Mouse (Mus musculus): ENCODE results near the gene Prkar1a. TPM values are rescaled to one million over a fixed set of nuclear protein-coding genes. Genes with fewer than 3 reads are reported as not detected.

Gene Prkar1a
- 215 and 254 TPM in 2 replicates for polyA plus RNA-seq (2011; ENCODE audit: insufficient read length, low read depth, missing spikeins)

GRCm38 (mm10) chr11:109649206-109649605 is at the start of gene Prkar1a:
Gene Prkar1a (plus strand): TSS chr11:109649405.
- Histone ChIP-seq H3K4me3 (ENCODE audit: insufficient read depth, low read length) (peak within 1 kb of the TSS; percentile 92), H3K27ac (ENCODE audit: insufficient read depth, low read length) (peak within 1 kb of the TSS; percentile 57), H3K4me1 (ENCODE audit: control insufficient read depth, insufficient read depth, low read length) (peaks cover 13% of the 10 kb centered on the region)
- TF ChIP-seq POLR2A (IDR thresholded peaks at IDR 0.05; ENCODE audit: low read depth, low read length) (peak; percentile 33), CTCF (IDR thresholded peaks at IDR 0.05; ENCODE audit: borderline replicate concordance, insufficient read depth, low read length) (no peak)

GRCm38 (mm10) chr11:109607600-109607999 is 41.6 kb upstream of the Prkar1a start:
- H3K27ac ChIP-seq (ENCODE audit: insufficient read depth, low read length), result no peak overlapping the region
- no peak overlapping the region for H3K4me3 ChIP-seq (ENCODE audit: insufficient read depth, low read length)
- TF ChIP-seq CTCF (IDR thresholded peaks at IDR 0.05; ENCODE audit: borderline replicate concordance, insufficient read depth, low read length) (no peak), POLR2A (IDR thresholded peaks at IDR 0.05; ENCODE audit: low read depth, low read length) (no peak)
- H3K4me1 ChIP-seq (ENCODE audit: control insufficient read depth, insufficient read depth, low read length), result no peaks in the 10 kb centered on the region

DNA sequence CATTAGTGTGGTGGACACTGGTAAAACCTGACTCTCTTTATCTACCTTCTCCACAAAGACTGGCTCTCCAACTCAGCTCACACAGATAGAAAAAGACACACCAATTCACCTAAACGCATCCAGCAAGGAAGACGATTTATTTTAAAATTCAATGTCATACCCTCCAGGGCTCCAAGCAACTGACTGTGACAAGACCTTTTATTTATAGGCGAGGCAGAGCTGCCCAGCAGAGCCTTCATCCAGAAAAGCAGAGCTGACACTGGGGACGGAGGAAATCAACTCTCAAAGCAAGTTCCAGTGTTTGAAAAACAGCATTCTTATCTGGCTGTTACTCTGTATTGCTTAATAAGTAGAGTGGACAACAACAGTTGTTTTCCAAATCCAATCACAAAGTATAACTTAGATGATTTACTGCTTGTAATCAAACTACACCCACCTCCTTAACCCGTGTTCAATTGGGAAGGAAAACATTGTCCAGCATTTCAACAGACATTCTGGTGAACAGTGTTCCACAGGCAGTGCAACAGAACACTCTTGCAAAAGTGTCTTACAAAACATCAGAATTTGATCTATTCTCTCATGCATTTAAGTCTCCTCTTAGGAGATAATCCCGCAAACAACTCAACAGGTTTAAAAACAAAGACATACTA is 40.1 kb upstream of the Prkar1a start:
- Histone ChIP-seq H3K4me1 (ENCODE audit: control insufficient read depth, insufficient read depth, low read length) (no peaks in the 10 kb centered on the region), H3K4me3 (ENCODE audit: insufficient read depth, low read length) (no peak overlapping the region), H3K27ac (ENCODE audit: insufficient read depth, low read length) (no peak overlapping the region)
- TF ChIP-seq CTCF (IDR thresholded peaks at IDR 0.05; ENCODE audit: borderline replicate concordance, insufficient read depth, low read length), result no peak
- no peak for TF ChIP-seq POLR2A (IDR thresholded peaks at IDR 0.05; ENCODE audit: low read depth, low read length)

- H3K27ac ChIP-seq (ENCODE audit: insufficient read depth, low read length), result peak overlapping the region; percentile 63
- TF ChIP-seq CTCF (IDR thresholded peaks at IDR 0.05; ENCODE audit: borderline replicate concordance, insufficient read depth, low read length), result no peak
- 0 out of 2 replicates have a peak, but pooled peaks have one; percentile 19 for TF ChIP-seq POLR2A (IDR thresholded peaks at IDR 0.05; ENCODE audit: low read depth, low read length)
- H3K4me1 ChIP-seq (ENCODE audit: control insufficient read depth, insufficient read depth, low read length), result no peaks in the 10 kb centered on the region
- H3K4me3 ChIP-seq (ENCODE audit: insufficient read depth, low read length), result peak overlapping the region; percentile 63
These were observed 39.0 kb upstream of the Prkar1a start for GRCm38 (mm10) chr11:109610046-109610794.

DNA sequence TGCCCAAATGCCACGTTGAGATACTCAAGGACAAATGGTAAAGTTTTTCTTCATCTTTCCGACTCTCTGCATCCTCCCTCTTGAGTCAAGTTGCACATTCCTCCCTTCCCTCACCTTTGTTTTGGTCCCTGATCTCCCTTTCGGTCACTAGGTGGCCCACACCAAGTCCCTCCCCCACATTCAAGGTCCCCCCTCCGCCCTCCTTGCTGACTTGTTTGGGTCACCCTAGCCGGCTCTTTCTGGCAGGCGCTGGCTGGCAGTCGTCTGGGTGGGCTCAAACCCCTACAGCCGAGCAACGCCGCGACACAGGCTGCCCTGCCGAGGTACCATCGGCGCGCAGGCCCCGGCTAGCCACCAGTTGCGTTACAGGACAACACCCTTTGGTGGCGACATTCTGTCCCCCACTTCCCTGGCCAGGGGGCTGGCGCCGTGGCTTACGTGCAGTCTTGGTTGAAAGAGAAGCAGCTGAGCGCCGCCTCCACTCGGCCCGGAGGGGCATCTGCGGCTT is 38.4 kb upstream of the Prkar1a start:
- no peak for TF ChIP-seq POLR2A (IDR thresholded peaks at IDR 0.05; ENCODE audit: low read depth, low read length)
- no peak for TF ChIP-seq CTCF (IDR thresholded peaks at IDR 0.05; ENCODE audit: borderline replicate concordance, insufficient read depth, low read length)
- Histone ChIP-seq H3K4me1 (ENCODE audit: control insufficient read depth, insufficient read depth, low read length) (no peaks in the 10 kb centered on the region), H3K4me3 (ENCODE audit: insufficient read depth, low read length) (peak overlapping the region; percentile 63), H3K27ac (ENCODE audit: insufficient read depth, low read length) (peak overlapping the region; percentile 63)

DNA sequence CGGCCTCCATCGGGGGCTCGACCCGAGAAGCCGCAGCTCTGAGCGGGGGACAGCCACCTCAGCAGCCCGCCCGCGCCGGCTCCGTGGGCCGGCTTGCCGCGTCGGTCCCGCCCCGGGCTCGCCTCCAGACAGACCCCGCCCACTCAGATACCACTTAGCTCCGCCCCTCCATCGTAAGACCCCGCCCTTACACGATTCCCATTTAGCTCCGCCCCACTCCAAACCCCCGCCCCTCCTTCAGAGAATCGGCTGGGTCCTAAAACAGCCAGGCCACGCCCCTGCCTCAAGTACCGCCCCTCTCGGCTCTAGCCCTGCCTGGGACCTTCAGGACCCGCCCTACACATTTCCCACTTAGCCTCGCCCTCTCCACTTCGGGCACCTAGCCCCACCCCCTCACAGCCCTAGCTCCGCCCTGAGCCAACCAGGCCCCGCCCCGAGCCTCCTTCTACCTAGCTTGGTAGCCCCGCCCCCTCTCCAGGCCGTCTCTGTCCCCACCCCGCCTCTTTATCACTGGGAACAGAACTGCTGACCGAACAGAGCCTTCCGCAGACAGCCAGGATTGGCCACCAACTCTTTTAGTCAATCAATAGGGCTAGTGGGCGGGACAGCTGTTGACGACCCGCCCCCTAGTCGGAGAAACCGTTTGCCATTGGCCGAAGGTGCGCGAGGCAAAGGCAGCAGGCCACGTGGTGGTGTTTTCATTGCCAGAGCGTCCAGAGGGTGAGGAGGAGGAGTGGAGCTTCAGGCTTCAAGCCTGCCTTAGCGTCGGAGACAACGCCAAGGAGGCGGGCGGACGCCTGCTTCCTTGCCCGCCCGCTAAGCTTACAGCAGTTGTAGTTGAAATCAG is 37.7 kb upstream of the Prkar1a start, which contains the start of gene Wipi1:
Gene Wipi1, minus strand, starts transcription at position 665 of the 847 bp plus-strand sequence.
- peak within 1 kb of the TSS; percentile 10 for H3K27ac ChIP-seq (ENCODE audit: insufficient read depth, low read length)

GRCm38 (mm10) chr11:109612871-109613529 is 36.2 kb upstream of the Prkar1a start:
- TF ChIP-seq POLR2A (IDR thresholded peaks at IDR 0.05; ENCODE audit: low read depth, low read length) (no peak), CTCF (IDR thresholded peaks at IDR 0.05; ENCODE audit: borderline replicate concordance, insufficient read depth, low read length) (no peak)
- H3K27ac ChIP-seq (ENCODE audit: insufficient read depth, low read length), result no peak overlapping the region
- H3K4me1 ChIP-seq (ENCODE audit: control insufficient read depth, insufficient read depth, low read length), result no peaks in the 10 kb centered on the region
- no peak overlapping the region for H3K4me3 ChIP-seq (ENCODE audit: insufficient read depth, low read length)

More for the DNA sequence above, 37.7 kb upstream of the Prkar1a start, which contains the start of gene Wipi1:
- Histone ChIP-seq H3K4me1 (ENCODE audit: control insufficient read depth, insufficient read depth, low read length) (no peaks in the 10 kb centered on the region), H3K4me3 (ENCODE audit: insufficient read depth, low read length) (peak within 1 kb of the TSS; percentile 63)
- TF ChIP-seq POLR2A (IDR thresholded peaks at IDR 0.05; ENCODE audit: low read depth, low read length) (peak; percentile 74), CTCF (IDR thresholded peaks at IDR 0.05; ENCODE audit: borderline replicate concordance, insufficient read depth, low read length) (no peak)

GRCm38 (mm10) chr11:109615286-109615685 is 33.9 kb upstream of the Prkar1a start:
- Histone ChIP-seq H3K27ac (ENCODE audit: insufficient read depth, low read length) (no peak overlapping the region), H3K4me3 (ENCODE audit: insufficient read depth, low read length) (no peak overlapping the region), H3K4me1 (ENCODE audit: control insufficient read depth, insufficient read depth, low read length) (no peaks in the 10 kb centered on the region)
- TF ChIP-seq POLR2A (IDR thresholded peaks at IDR 0.05; ENCODE audit: low read depth, low read length) (no peak), CTCF (IDR thresholded peaks at IDR 0.05; ENCODE audit: borderline replicate concordance, insufficient read depth, low read length) (no peak)

DNA sequence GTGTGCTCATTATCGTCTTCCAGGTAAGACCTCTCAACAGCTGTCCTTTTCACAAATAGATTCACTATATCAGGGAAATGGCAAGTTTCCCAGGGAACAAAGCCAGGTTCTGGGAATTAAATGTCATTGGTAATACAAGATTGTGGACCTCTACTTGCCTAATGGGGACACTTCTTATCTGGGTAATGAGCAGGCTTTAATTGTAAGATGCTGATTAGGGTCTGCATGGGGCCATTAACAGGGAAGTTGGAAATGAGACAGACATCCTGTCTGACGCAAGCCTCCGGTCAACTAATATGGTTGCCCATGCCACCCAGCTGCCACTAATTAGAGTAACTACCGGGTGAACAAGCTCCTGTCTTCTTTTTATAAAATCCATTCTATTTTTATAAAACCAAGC is 32.9 kb upstream of the Prkar1a start:
- no peak for TF ChIP-seq CTCF (IDR thresholded peaks at IDR 0.05; ENCODE audit: borderline replicate concordance, insufficient read depth, low read length)
- TF ChIP-seq POLR2A (IDR thresholded peaks at IDR 0.05; ENCODE audit: low read depth, low read length), result no peak
- no peak overlapping the region for H3K27ac ChIP-seq (ENCODE audit: insufficient read depth, low read length)
- no peaks in the 10 kb centered on the region; the same call in 1 of the 2 replicates for H3K4me1 ChIP-seq (ENCODE audit: control insufficient read depth, insufficient read depth, low read length)
- H3K4me3 ChIP-seq (ENCODE audit: insufficient read depth, low read length), result no peak overlapping the region
